Mouse (Mus musculus): ENCODE measurements around the gene Olfr402.
"Not testable (repeated sequence)": the region's sequence is repeated elsewhere in the genome, so short reads cannot be mapped to it uniquely, and the experiment has no call there.

DNA sequence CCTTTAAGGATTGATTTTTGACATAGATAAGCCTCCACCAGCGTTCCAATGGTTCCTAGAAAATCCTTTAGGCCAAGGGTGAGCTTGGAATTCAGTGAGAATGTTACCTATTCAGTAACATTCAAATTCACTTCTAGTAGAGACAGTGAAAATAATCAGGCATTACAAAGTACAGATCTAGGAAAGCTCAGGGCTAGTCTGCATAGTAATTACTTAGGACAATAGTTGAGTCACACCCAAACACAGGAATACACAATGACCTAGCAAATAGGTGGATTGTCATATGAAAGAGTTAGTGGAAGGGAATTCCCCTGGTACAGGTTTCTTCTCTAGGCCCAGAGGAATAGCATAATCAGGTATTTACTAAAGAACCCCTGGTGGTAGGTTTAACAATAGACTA is 13.3 kb upstream of the Olfr402 start:
- not testable (repeated sequence) for TF ChIP-seq POLR2A (IDR thresholded peaks at IDR 0.05; ENCODE audit: insufficient read length, low read depth); E2F4 (IDR thresholded peaks at IDR 0.05; ENCODE audit: insufficient read depth); MAX (IDR thresholded peaks at IDR 0.05; ENCODE audit: low read depth); TCF12 (IDR thresholded peaks at IDR 0.05; ENCODE audit: insufficient read depth, poor library complexity, severe bottlenecking); SRF (IDR thresholded peaks at IDR 0.05; ENCODE audit: control insufficient read depth, insufficient read length, low read depth); POLR2AphosphoS2 (IDR thresholded peaks at IDR 0.05; ENCODE audit: insufficient read length, low read depth); MYOD1 (IDR thresholded peaks at IDR 0.05; ENCODE audit: control insufficient read depth in 1 of 3, insufficient read length in 2 of 3, low read depth in 2 of 3); USF1 (IDR thresholded peaks at IDR 0.05; ENCODE audit: low read depth)

All from myocyte (in vitro differentiated cells).